Mouse (Mus musculus) small intestine, adult 2 months (tissue): ENCODE measurements at regions not wholly inside any gene's neighbourhood (a gene's known extent, or its start where the extent isn't known, plus 50 kb on each side); places are given as distances from the start of the nearest gene placed in this dataset.

Experiments
- CTCF ChIP-seq: fragments of 200-500 bp; IDR thresholded peaks from 2 replicates; pipeline ENCODE4 v1.5.1; 2012; ENCODE audit warnings: low read depth, mild to moderate bottlenecking, control low read depth, inconsistent platforms, low read length, moderate library complexity, mixed read lengths; ENCODE audit not compliant: insufficient replicate concordance, insufficient read length; ENCODE audit errors: extremely low read depth
- POLR2A ChIP-seq: fragments of 200-500 bp; IDR thresholded peaks from 2 replicates; pipeline ENCODE4 v1.6.1; 2012; ENCODE audit warnings: low read depth, mild to moderate bottlenecking, control low read depth, inconsistent platforms, low read length, moderate library complexity

- TF ChIP-seq CTCF (no peak), POLR2A (no peak)
Measured at GRCm38 (mm10) chr17:4474350-4474749, 519.8 kb upstream of the Arid1b start.
